Comparison of ENCODE assay signal across 34 mouse cellular contexts in genomic region chr12:103049865-103050264, GRCm38 (mm10).
"Had no signal": no experiment of that assay in that cellular context is flagged by ENCODE, and none has a peak within 500 bp of the region (broad histone marks: within the 10 kb centered on the region; RNA-seq: fewer than 3 reads in every experiment).

No protein-coding gene starts in this region.

- H3K9me3 ChIP-seq: heart, embryonic 12.5 days; heart, embryonic 13.5 days; heart, embryonic 15.5 days; hindbrain, embryonic 10.5 days; hindbrain, embryonic 12.5 days; hindbrain, embryonic 13.5 days; hindbrain, embryonic 15.5 days; intestine, embryonic 15.5 days; kidney, embryonic 15.5 days had no signal

- H3K36me3 ChIP-seq: heart, embryonic 12.5 days; heart, embryonic 13.5 days; heart, embryonic 15.5 days; hindbrain, embryonic 10.5 days; hindbrain, embryonic 12.5 days; intestine, embryonic 15.5 days; kidney, embryonic 15.5 days had no signal

- H3K4me3 ChIP-seq: heart, embryonic 12.5 days; heart, embryonic 13.5 days; heart, embryonic 15.5 days; hindbrain, embryonic 10.5 days; hindbrain, embryonic 12.5 days; hindbrain, embryonic 13.5 days; hindbrain, embryonic 15.5 days; intestine, embryonic 15.5 days; kidney, embryonic 15.5 days; layer of hippocampus, adult 2 months; left cerebral cortex, adult 2 months had no signal

- H3K27me3 ChIP-seq: heart, embryonic 12.5 days; heart, embryonic 13.5 days; heart, embryonic 15.5 days; hindbrain, embryonic 12.5 days; hindbrain, embryonic 13.5 days; hindbrain, embryonic 15.5 days; intestine, embryonic 15.5 days; kidney, embryonic 15.5 days had no signal

- ATAC-seq: hindbrain, embryonic 16.5 days; hindbrain, postnatal 0 days; inflammation-experienced regulatory T-cells, adult 6 months; intestine, embryonic 15.5 days; intestine, embryonic 16.5 days; intestine, postnatal 0 days had no signal

- H3K9ac ChIP-seq: heart, embryonic 12.5 days; heart, embryonic 13.5 days; heart, embryonic 15.5 days; hindbrain, embryonic 12.5 days; hindbrain, embryonic 13.5 days; hindbrain, embryonic 14.5 days; hindbrain, embryonic 15.5 days; intestine, embryonic 15.5 days; kidney, embryonic 15.5 days had no signal

- H3K4me1 ChIP-seq: heart, embryonic 15.5 days; hindbrain, embryonic 10.5 days; hindbrain, embryonic 12.5 days; hindbrain, embryonic 13.5 days; hindbrain, embryonic 15.5 days; intestine, embryonic 15.5 days; kidney, embryonic 15.5 days had no signal

- H3K27ac ChIP-seq: heart, embryonic 13.5 days; heart, embryonic 15.5 days; hindbrain, embryonic 10.5 days; hindbrain, embryonic 12.5 days; hindbrain, embryonic 13.5 days; hindbrain, embryonic 14.5 days; hindbrain, embryonic 15.5 days; hindbrain, postnatal 0 days; intestine, embryonic 15.5 days; kidney, embryonic 15.5 days; kidney, postnatal 0 days; layer of hippocampus, adult 2 months; left cerebral cortex, adult 2 months had no signal

- DNase-seq: heart, postnatal 10 days; heart, postnatal 14 days; heart, postnatal 36 days; heart, postnatal 4 days; kidney, adult 11 months; kidney, adult 18-20 months; kidney, adult 2 months; kidney, adult 8-10 months; kidney, adult 9 months; kidney, postnatal 10 days; kidney, postnatal 14 days; kidney, postnatal 25 days; kidney, postnatal 36 days; kidney, postnatal 4 days; layer of hippocampus, adult 9-11 months; layer of hippocampus, postnatal 36 days had no signal

- H3K4me2 ChIP-seq: heart, embryonic 12.5 days; heart, embryonic 13.5 days; heart, embryonic 15.5 days; hindbrain, embryonic 12.5 days; hindbrain, embryonic 13.5 days; hindbrain, embryonic 14.5 days; hindbrain, embryonic 15.5 days; intestine, embryonic 15.5 days; kidney, embryonic 15.5 days had no signal
